Mouse (Mus musculus) ES-CJ7 (cell line): ENCODE measurements around the gene Nxn.

Experiments used
- DNase-seq: peaks from one replicate; pipeline ENCODE4 v3.0.0; 2011; ENCODE audit warnings: low read depth, low spot score

Nxn gene

GRCm38 (mm10) chr11:76261224-76261623, 137.7 kb downstream of the Nxn start:
- no peak for DNase-seq

GRCm38 (mm10) chr11:76260208-76261050, 138.5 kb downstream of the Nxn start:
- no peak for DNase-seq

- DNase-seq: peak; percentile 45
Measured at GRCm38 (mm10) chr11:76258511-76258910, 140.4 kb downstream of the Nxn start.

- DNase-seq: no peak
Measured at GRCm38 (mm10) chr11:76257386-76257785, 141.6 kb downstream of the Nxn start.

GRCm38 (mm10) chr11:76256129-76256528, 142.8 kb downstream of the Nxn start:
- DNase-seq: no peak

GRCm38 (mm10) chr11:76255431-76256001, 143.4 kb downstream of the Nxn start:
- DNase-seq: no peak

GRCm38 (mm10) chr11:76253918-76254264, 145.0 kb downstream of the Nxn start:
- DNase-seq: no peak

GRCm38 (mm10) chr11:76253145-76253917, 145.6 kb downstream of the Nxn start:
- DNase-seq: peak; percentile 61

- DNase-seq: no peak
Measured at GRCm38 (mm10) chr11:76252036-76252435, 146.9 kb downstream of the Nxn start.

- peak; percentile 57 for DNase-seq
Measured at GRCm38 (mm10) chr11:76247239-76247638, 151.7 kb downstream of the Nxn start.

- no peak for DNase-seq
Measured at GRCm38 (mm10) chr11:76246439-76246838, 152.5 kb downstream of the Nxn start.

GRCm38 (mm10) chr11:76243811-76244546, 155.0 kb downstream of the Nxn start:
- DNase-seq: no peak

GRCm38 (mm10) chr11:76242901-76243810, 155.8 kb downstream of the Nxn start, which contains the start of the genes Mrm3 and Glod4:
TSS of gene Mrm3 (plus strand) at chr11:76243715.
TSS of gene Glod4 (minus strand) at chr11:76243725.
- DNase-seq: peak; percentile 85

GRCm38 (mm10) chr11:76239750-76240149, 159.2 kb downstream of the Nxn start:
- no peak for DNase-seq

GRCm38 (mm10) chr11:76236136-76236535, 162.8 kb downstream of the Nxn start:
- no peak for DNase-seq

- no peak for DNase-seq
Measured at GRCm38 (mm10) chr11:76225051-76225450, 173.9 kb downstream of the Nxn start.

GRCm38 (mm10) chr11:76224631-76225030, 174.3 kb downstream of the Nxn start:
- peak; percentile 68 for DNase-seq

- DNase-seq: peak; percentile 99
Measured at GRCm38 (mm10) chr11:76217390-76217800, 181.5 kb downstream of the Nxn start, which contains the start of the genes Dbil5 and Gemin4. TSS of gene Dbil5 (plus strand) at chr11:76217608. TSS of gene Gemin4 (minus strand) at chr11:76217664.

GRCm38 (mm10) chr11:76216681-76217389, 182.1 kb downstream of the Nxn start:
- DNase-seq: peak; percentile 58
